Mouse (Mus musculus): ENCODE results near the gene Mgat5.

Gene Mgat5

GRCm38 (mm10) chr1:127511362-127511761 is 306.5 kb downstream of the Mgat5 start:
- DNase-seq, result peak; percentile 33 to 46

GRCm38 (mm10) chr1:127512709-127513108 is 307.9 kb downstream of the Mgat5 start:
- peak; percentile 26 to 46 for DNase-seq

GRCm38 (mm10) chr1:127513140-127513539 is 308.3 kb downstream of the Mgat5 start:
- DNase-seq, result peak; percentile 47 to 59

- DNase-seq, result peak; percentile 50 to 56
Observed at GRCm38 (mm10) chr1:127513664-127514063, 308.8 kb downstream of the Mgat5 start.

GRCm38 (mm10) chr1:127514479-127514878 is 309.7 kb downstream of the Mgat5 start:
- DNase-seq, result peak; percentile 63 to 82

- no peak for DNase-seq
Observed at GRCm38 (mm10) chr1:127514888-127515287, 310.1 kb downstream of the Mgat5 start.

GRCm38 (mm10) chr1:127523364-127523763 is 318.5 kb downstream of the Mgat5 start:
- DNase-seq, result no peak

- no peak for DNase-seq
Observed at GRCm38 (mm10) chr1:127530849-127531580, 326.2 kb downstream of the Mgat5 start.

GRCm38 (mm10) chr1:127531723-127532122 is 326.9 kb downstream of the Mgat5 start:
- DNase-seq, result no peak

- no peak for DNase-seq
Observed at GRCm38 (mm10) chr1:127536448-127536847, 331.6 kb downstream of the Mgat5 start.

GRCm38 (mm10) chr1:127537204-127538038 is 332.6 kb downstream of the Mgat5 start:
- DNase-seq, result no peak
